In the genomic region with DNA sequence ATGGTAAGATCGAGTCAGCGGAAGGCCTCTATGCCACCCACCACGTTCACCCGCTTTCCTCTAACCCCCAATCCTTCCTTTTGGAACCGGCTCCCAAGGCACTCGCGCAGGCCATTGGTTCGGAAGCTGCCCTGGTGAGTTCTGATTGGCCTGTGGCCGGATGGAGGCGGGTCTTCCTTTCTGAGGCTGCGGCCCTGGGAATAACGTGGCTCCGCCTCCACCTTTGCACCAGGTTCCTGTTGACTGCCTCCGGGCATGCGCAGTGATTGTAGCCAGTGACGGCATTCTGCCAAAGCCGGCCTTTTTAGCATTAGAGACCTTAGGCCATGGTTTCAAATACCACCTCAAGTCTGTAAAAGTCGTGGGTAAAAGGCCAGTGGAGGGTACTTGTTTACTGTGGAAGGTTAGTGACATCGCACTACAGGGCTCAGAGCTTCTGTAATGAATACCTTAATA, we compare ENCODE assay signal across 7 mouse cellular contexts. TPM values are rescaled to one million over a fixed set of nuclear protein-coding genes. Genes with fewer than 3 reads are reported as not detected.
DNase-seq lines count a peak whose midpoint lies in the region; ATAC-seq lines count a peak whose summit lies in the region.

No protein-coding gene starts in this region.

- H3K27me3 ChIP-seq in embryonic facial prominence, embryonic 12.5 days = no peaks in the 10 kb centered on the region
- H3K27me3 ChIP-seq in limb, embryonic 11.5 days (ENCODE audit: control insufficient read depth, insufficient read depth, low read length) = no peaks in the 10 kb centered on the region
- H3K27me3 ChIP-seq in midbrain, embryonic 14.5 days (ENCODE audit: control insufficient read depth, insufficient read depth, low read length) = no peaks in the 10 kb centered on the region

- H3K36me3 ChIP-seq in embryonic facial prominence, embryonic 12.5 days = no peaks in the 10 kb centered on the region
- no peaks in the 10 kb centered on the region for H3K36me3 ChIP-seq in limb, embryonic 11.5 days (ENCODE audit: control insufficient read depth, insufficient read depth, low read length)
- H3K36me3 ChIP-seq in midbrain, embryonic 14.5 days (ENCODE audit: control insufficient read depth, insufficient read depth, low read length) = no peaks in the 10 kb centered on the region

- 21% methylated on average over 19 of the region's 19 CpGs for WGBS in embryonic facial prominence, embryonic 12.5 days
- WGBS in limb, embryonic 11.5 days = 12% methylated on average over 19 of the region's 19 CpGs
- 24% methylated on average over 19 of the region's 19 CpGs for WGBS in midbrain, embryonic 14.5 days

- H3K4me1 ChIP-seq in embryonic facial prominence, embryonic 12.5 days = 0 out of 2 replicates have a peak, but pooled peaks cover 3% of the 10 kb centered on the region
- 0 out of 2 replicates have a peak, but pooled peaks cover 2% of the 10 kb centered on the region for H3K4me1 ChIP-seq in limb, embryonic 11.5 days (ENCODE audit: control insufficient read depth, insufficient read depth, low read length)
- H3K4me1 ChIP-seq in midbrain, embryonic 14.5 days (ENCODE audit: control insufficient read depth, insufficient read depth, low read length) = 0 out of 2 replicates have a peak, but pooled peaks cover 4% of the 10 kb centered on the region

- peak overlapping the region; percentile 23 for H3K4me3 ChIP-seq in embryonic facial prominence, embryonic 12.5 days
- peak overlapping the region; percentile 12; the same call in 1 of the 2 replicates for H3K4me3 ChIP-seq in limb, embryonic 11.5 days (ENCODE audit: low read depth, low read length)
- peak overlapping the region; percentile 27 for H3K4me3 ChIP-seq in midbrain, embryonic 14.5 days (replicated peaks; ENCODE audit: low read depth, low read length)

- DNase-seq in adrenal gland, postnatal 25 days = peak; percentile 91
- DNase-seq in heart, adult 11 months = peak; percentile 100
- peak; percentile 94 for DNase-seq in kidney, adult 18-20 months
- DNase-seq in limb, embryonic 11.5 days (ENCODE audit: low spot score) = peak; percentile 92
- DNase-seq in midbrain, embryonic 14.5 days = peak; percentile 96
- peak; percentile 89 to 91 for DNase-seq in spleen, adult 18-20 months

- peak overlapping the region; percentile 40 for H3K4me2 ChIP-seq in embryonic facial prominence, embryonic 12.5 days (replicated peaks)
- peak overlapping the region; percentile 31; the same call in 1 of the 2 replicates for H3K4me2 ChIP-seq in limb, embryonic 11.5 days (ENCODE audit: low read depth, severe bottlenecking)
- H3K4me2 ChIP-seq in midbrain, embryonic 14.5 days (ENCODE audit: low read length) = peak overlapping the region; percentile 48

- ATAC-seq in embryonic facial prominence, embryonic 12.5 days (ENCODE audit: insufficient number of reproducible peaks, insufficient read depth, low FRiP score, low TSS enrichment) = peak; percentile 94
- peak; percentile 95 for ATAC-seq in limb, embryonic 11.5 days (ENCODE audit: insufficient number of reproducible peaks, low FRiP score, low TSS enrichment, low read depth)
- ATAC-seq in midbrain, embryonic 14.5 days (ENCODE audit: low FRiP score, low TSS enrichment) = peak; percentile 93

- no peaks in the 10 kb centered on the region for H3K9me3 ChIP-seq in embryonic facial prominence, embryonic 12.5 days
- H3K9me3 ChIP-seq in limb, embryonic 11.5 days (ENCODE audit: control insufficient read depth, low read length) = no peaks in the 10 kb centered on the region
- H3K9me3 ChIP-seq in midbrain, embryonic 14.5 days (ENCODE audit: control insufficient read depth, low read length) = no peaks in the 10 kb centered on the region

- no peak overlapping the region for H3K9ac ChIP-seq in embryonic facial prominence, embryonic 12.5 days
- no peak overlapping the region for H3K9ac ChIP-seq in limb, embryonic 11.5 days (ENCODE audit: low read length)
- no peak overlapping the region; the same call in 1 of the 2 replicates for H3K9ac ChIP-seq in midbrain, embryonic 14.5 days (replicated peaks; ENCODE audit: low read length)

- H3K27ac ChIP-seq in embryonic facial prominence, embryonic 12.5 days = no peak overlapping the region
- no peak overlapping the region for H3K27ac ChIP-seq in limb, embryonic 11.5 days (replicated peaks; ENCODE audit: low read depth, low read length)
- peak overlapping the region; percentile 26; the same call in 1 of the 2 replicates for H3K27ac ChIP-seq in midbrain, embryonic 14.5 days (replicated peaks; ENCODE audit: low read depth, low read length)

RNA-seq across cellular contexts. Expression of a gene that starts 6.5 kb away (rescaled TPM):
- 0.71 and 1.2 TPM in 2 replicates for total RNA-seq in adrenal gland, postnatal 25 days (2021)
- 0.19 and 0.20 TPM in 2 replicates for polyA plus RNA-seq in embryonic facial prominence, embryonic 12.5 days (2016; fragmentation: Nextera tagmentation; extraction: Ambion mirVana)
- 0.27 and 0.44 TPM in 2 replicates for polyA plus RNA-seq in limb, embryonic 11.5 days (2014; fragmentation: Nextera tagmentation; extraction: Ambion mirVana)
- 0.16 TPM in 1 of 2 replicates, not detected in the other for polyA plus RNA-seq in midbrain, embryonic 14.5 days (2014; fragmentation: Nextera tagmentation; extraction: Ambion mirVana)

RNA-seq across cellular contexts. Expression of a gene that starts 22.3 kb away (rescaled TPM):
- total RNA-seq in adrenal gland, postnatal 25 days (2021) = 14.7 and 17.7 TPM in 2 replicates
- polyA plus RNA-seq in embryonic facial prominence, embryonic 12.5 days (2016; fragmentation: Nextera tagmentation; extraction: Ambion mirVana) = 77.3 and 77.8 TPM in 2 replicates
- polyA plus RNA-seq in limb, embryonic 11.5 days (2014; fragmentation: Nextera tagmentation; extraction: Ambion mirVana) = 95.7 and 102 TPM in 2 replicates
- 34.0 and 38.2 TPM in 2 replicates for polyA plus RNA-seq in midbrain, embryonic 14.5 days (2014; fragmentation: Nextera tagmentation; extraction: Ambion mirVana)

RNA-seq across cellular contexts. Expression of a gene that starts 35.9 kb away (rescaled TPM):
- total RNA-seq in adrenal gland, postnatal 25 days (2021) = 71.8 and 74.9 TPM in 2 replicates
- polyA plus RNA-seq in embryonic facial prominence, embryonic 12.5 days (2016; fragmentation: Nextera tagmentation; extraction: Ambion mirVana) = 23.1 and 23.6 TPM in 2 replicates
- polyA plus RNA-seq in limb, embryonic 11.5 days (2014; fragmentation: Nextera tagmentation; extraction: Ambion mirVana) = 12.4 and 15.6 TPM in 2 replicates
- 54.4 and 57.9 TPM in 2 replicates for polyA plus RNA-seq in midbrain, embryonic 14.5 days (2014; fragmentation: Nextera tagmentation; extraction: Ambion mirVana)

RNA-seq across cellular contexts. Expression of a gene that starts 48.9 kb away (rescaled TPM):
- 78.5 and 115 TPM in 2 replicates for total RNA-seq in adrenal gland, postnatal 25 days (2021)
- 466 and 497 TPM in 2 replicates for polyA plus RNA-seq in embryonic facial prominence, embryonic 12.5 days (2016; fragmentation: Nextera tagmentation; extraction: Ambion mirVana)
- 538 and 539 TPM in 2 replicates for polyA plus RNA-seq in limb, embryonic 11.5 days (2014; fragmentation: Nextera tagmentation; extraction: Ambion mirVana)
- polyA plus RNA-seq in midbrain, embryonic 14.5 days (2014; fragmentation: Nextera tagmentation; extraction: Ambion mirVana) = 386 and 395 TPM in 2 replicates
